ENCODE assay signal across 7 mouse cellular contexts in the genomic region with DNA sequence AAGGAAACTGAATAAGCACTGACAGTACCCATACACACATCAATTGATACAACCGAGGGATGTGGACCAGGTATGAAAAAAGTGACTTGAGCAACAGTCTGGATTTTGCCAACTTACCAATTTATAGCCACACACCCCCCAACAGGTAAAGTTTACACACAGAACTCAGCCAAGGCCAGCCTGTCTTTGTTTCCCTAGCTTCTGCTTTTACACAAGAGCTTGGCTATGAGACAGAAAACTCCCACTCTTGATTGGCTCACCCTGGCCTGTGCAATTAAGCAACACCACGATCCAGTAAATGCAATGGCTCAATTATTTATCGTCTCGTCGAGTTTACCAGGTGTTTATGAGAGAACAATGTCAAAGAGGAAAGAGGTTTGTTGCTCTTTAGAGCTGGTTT. TPM values are rescaled to one million over a fixed set of nuclear protein-coding genes. Genes with fewer than 3 reads are reported as not detected.
DNase-seq lines count a peak whose midpoint lies in the region; ATAC-seq and TF ChIP-seq lines count a peak whose summit lies in the region.

No protein-coding gene starts in this region.

- 0 out of 2 replicates have a peak, but pooled peaks cover 9% of the 10 kb centered on the region for H3K27me3 ChIP-seq in forebrain, embryonic 12.5 days
- H3K27me3 ChIP-seq in hindbrain, postnatal 0 days (ENCODE audit: insufficient read depth, low read length) = no peaks in the 10 kb centered on the region
- no peaks in the 10 kb centered on the region for H3K27me3 ChIP-seq in lung, embryonic 14.5 days (ENCODE audit: insufficient read depth, low read length)
- H3K27me3 ChIP-seq in small intestine, adult 2 months (ENCODE audit: control insufficient read depth, insufficient read depth, low read length) = no peaks in the 10 kb centered on the region

- no peak overlapping the region for H3K9ac ChIP-seq in forebrain, embryonic 12.5 days
- H3K9ac ChIP-seq in hindbrain, postnatal 0 days (replicated peaks; ENCODE audit: low read length) = no peak overlapping the region
- H3K9ac ChIP-seq in lung, embryonic 14.5 days = 0 out of 2 replicates have a peak overlapping the region, but pooled peaks have one; percentile 84

- ATAC-seq in forebrain, embryonic 12.5 days (ENCODE audit: low FRiP score) = no peak
- ATAC-seq in hindbrain, postnatal 0 days = no peak
- ATAC-seq in lung, embryonic 14.5 days (ENCODE audit: insufficient read depth) = no peak

- no peak for TF ChIP-seq CTCF in hindbrain, postnatal 0 days (IDR thresholded peaks at IDR 0.05; ENCODE audit: low read depth)
- no peak for TF ChIP-seq CTCF in lung, embryonic 14.5 days (IDR thresholded peaks at IDR 0.05; ENCODE audit: low read depth)
- no peak for TF ChIP-seq CTCF in small intestine, adult 2 months (IDR thresholded peaks at IDR 0.05; ENCODE audit: extremely low read depth, insufficient read length, insufficient replicate concordance, low read depth, low read length)

- WGBS in forebrain, embryonic 12.5 days = 25% methylated on average over 5 of the region's 5 CpGs
- WGBS in hindbrain, postnatal 0 days = 15% methylated on average over 5 of the region's 5 CpGs
- 19% methylated on average over 5 of the region's 5 CpGs for WGBS in lung, embryonic 14.5 days
- 4% methylated on average over 5 of the region's 5 CpGs for WGBS in small intestine, adult 2 months

- TF ChIP-seq POLR2A in small intestine, adult 2 months (IDR thresholded peaks at IDR 0.05; ENCODE audit: low read depth, low read length) = no peak

- no peaks in the 10 kb centered on the region for H3K9me3 ChIP-seq in forebrain, embryonic 12.5 days
- H3K9me3 ChIP-seq in hindbrain, postnatal 0 days (ENCODE audit: low read length) = no peaks in the 10 kb centered on the region
- H3K9me3 ChIP-seq in lung, embryonic 14.5 days (ENCODE audit: low read depth, low read length) = no peaks in the 10 kb centered on the region

- H3K36me3 ChIP-seq in forebrain, embryonic 12.5 days (replicated peaks) = no peaks in the 10 kb centered on the region
- H3K36me3 ChIP-seq in hindbrain, postnatal 0 days (ENCODE audit: insufficient read depth, low read length) = no peaks in the 10 kb centered on the region
- H3K36me3 ChIP-seq in lung, embryonic 14.5 days (ENCODE audit: insufficient read depth) = no peaks in the 10 kb centered on the region
- H3K36me3 ChIP-seq in small intestine, adult 2 months (ENCODE audit: control insufficient read depth, insufficient read depth, low read length) = no peaks in the 10 kb centered on the region

- peaks cover 25% of the 10 kb centered on the region for H3K4me1 ChIP-seq in forebrain, embryonic 12.5 days
- no peaks in the 10 kb centered on the region for H3K4me1 ChIP-seq in hindbrain, postnatal 0 days (ENCODE audit: insufficient read depth, low read length)
- H3K4me1 ChIP-seq in lung, embryonic 14.5 days (ENCODE audit: insufficient read depth) = no peaks in the 10 kb centered on the region
- H3K4me1 ChIP-seq in small intestine, adult 2 months (ENCODE audit: control insufficient read depth, insufficient read depth, insufficient read length, low read length) = peaks cover 16% of the 10 kb centered on the region; the same call in 1 of the 2 replicates

- DNase-seq in urinary bladder, postnatal 14 days (ENCODE audit: low spot score) = peak; percentile 45
- DNase-seq in urinary bladder, postnatal 10 days (ENCODE audit: low spot score) = no peak
- DNase-seq in hindbrain, postnatal 0 days (ENCODE audit: low spot score) = peak; percentile 13
- DNase-seq in lung, embryonic 14.5 days = peak; percentile 55
- no peak for DNase-seq in frontal cortex, postnatal 14 days (ENCODE audit: low spot score in 2 of 2)

- peak overlapping the region; percentile 70 for H3K4me2 ChIP-seq in forebrain, embryonic 12.5 days
- peak overlapping the region; percentile 72 for H3K4me2 ChIP-seq in hindbrain, postnatal 0 days (ENCODE audit: low read depth, low read length)
- H3K4me2 ChIP-seq in lung, embryonic 14.5 days = peak overlapping the region; percentile 77

- H3K27ac ChIP-seq in forebrain, embryonic 12.5 days = no peak overlapping the region
- no peak overlapping the region for H3K27ac ChIP-seq in hindbrain, postnatal 0 days
- no peak overlapping the region for H3K27ac ChIP-seq in lung, embryonic 14.5 days (ENCODE audit: low read depth)
- H3K27ac ChIP-seq in small intestine, adult 2 months (ENCODE audit: insufficient read depth, low read depth, low read length) = peak overlapping the region; percentile 71; the same call in 1 of the 2 replicates

- 0 out of 2 replicates have a peak overlapping the region, but pooled peaks have one; percentile 5 for H3K4me3 ChIP-seq in forebrain, embryonic 12.5 days (replicated peaks)
- H3K4me3 ChIP-seq in hindbrain, postnatal 0 days (ENCODE audit: low read length) = peak overlapping the region; percentile 94
- peak overlapping the region; percentile 97 for H3K4me3 ChIP-seq in lung, embryonic 14.5 days (ENCODE audit: low read depth, low read length)
- H3K4me3 ChIP-seq in small intestine, adult 2 months (ENCODE audit: low read depth, low read length) = no peak overlapping the region; the same call in 1 of the 2 replicates

RNA-seq across cellular contexts. Expression of gene Stat3, which starts 1.2 kb away (rescaled TPM):
- 30.8 and 34.1 TPM in 2 replicates for polyA plus RNA-seq in forebrain, embryonic 12.5 days (2016; fragmentation: Nextera tagmentation; extraction: Ambion mirVana)
- 49.7 and 56.2 TPM in 2 replicates for total RNA-seq in hindbrain, postnatal 0 days (2014; rRNA removed)
- 41.4 and 43.4 TPM in 2 replicates for polyA plus RNA-seq in hindbrain, postnatal 0 days (2015; fragmentation: Nextera tagmentation; extraction: Ambion mirVana)
- polyA plus RNA-seq in lung, embryonic 14.5 days (2014; fragmentation: Nextera tagmentation; extraction: Ambion mirVana) = 33.8 and 36.5 TPM in 2 replicates
- 55.2 and 106 TPM in 2 replicates for polyA plus RNA-seq in small intestine, adult 2 months (2012; rRNA removed)

RNA-seq across cellular contexts. Expression of gene Cavin1, which starts 32.6 kb away (rescaled TPM):
- 29.9 and 35.6 TPM in 2 replicates for polyA plus RNA-seq in forebrain, embryonic 12.5 days (2016; fragmentation: Nextera tagmentation; extraction: Ambion mirVana)
- total RNA-seq in hindbrain, postnatal 0 days (2014; rRNA removed) = 19.7 and 26.3 TPM in 2 replicates
- 48.6 and 50.2 TPM in 2 replicates for polyA plus RNA-seq in hindbrain, postnatal 0 days (2015; fragmentation: Nextera tagmentation; extraction: Ambion mirVana)
- polyA plus RNA-seq in lung, embryonic 14.5 days (2014; fragmentation: Nextera tagmentation; extraction: Ambion mirVana) = 137 and 143 TPM in 2 replicates
- 27.4 and 42.8 TPM in 2 replicates for polyA plus RNA-seq in small intestine, adult 2 months (2012; rRNA removed)

Comparison
In these comparisons a context has a peak if more than half of its experiments do, and no peak if none do; other contexts are left out.
1. DNase-seq: peak in urinary bladder, postnatal 14 days (single experiment), hindbrain, postnatal 0 days (single experiment) and lung, embryonic 14.5 days (single experiment); none in urinary bladder, postnatal 10 days (single experiment) and frontal cortex, postnatal 14 days (0 of 2).
2. Peak in every context shown above with its lines, with median percentiles within 50 percentile points of each other: H3K4me2 ChIP-seq.